Mouse (Mus musculus) MEL (cell line): ENCODE measurements around the gene Orai1. TPM values are rescaled to one million over a fixed set of nuclear protein-coding genes. Genes with fewer than 3 reads are reported as not detected.

Experiments
- DNase-seq: peaks from one replicate; pipeline ENCODE4 v3.0.0; 2011; ENCODE audit warnings: low read depth, low spot score
- H3K27ac ChIP-seq: 2 replicates; pipeline ENCODE4 v1.5.1; 2012; ENCODE audit warnings: low read depth, mild to moderate bottlenecking, control low read depth, low read length, moderate library complexity; ENCODE audit not compliant: control insufficient read depth
- H3K27me3 ChIP-seq, 2 experiments: fragments of 150-350 bp in 1 of 2; sonication (generic) in 1 of 2; 2 replicates each; pipeline ENCODE4 v1.6.1; 2012; ENCODE audit warnings: low read length in 2 of 2, mild to moderate bottlenecking in 2 of 2, improper control_type of control experiment in 1 of 2, moderate library complexity in 1 of 2; ENCODE audit not compliant: insufficient read depth in 2 of 2, control insufficient read depth in 1 of 2
- H3K36me3 ChIP-seq, 2 experiments: 2 replicates each; pipeline ENCODE4 v1.6.1; 2012 to 2014; ENCODE audit warnings: low read length in 2 of 2, improper control_type of control experiment in 1 of 2, inconsistent platforms in 1 of 2, mild to moderate bottlenecking in 1 of 2; ENCODE audit not compliant: insufficient read depth in 2 of 2, control insufficient read depth in 1 of 2
- H3K4me1 ChIP-seq, 2 experiments: fragments of 150-350 bp in 1 of 2; sonication (generic) in 1 of 2; 2 replicates each; pipeline ENCODE4 v1.6.1; 2012; ENCODE audit warnings: low read length in 2 of 2, improper control_type of control experiment in 1 of 2, mild to moderate bottlenecking in 1 of 2; ENCODE audit not compliant: insufficient read depth in 2 of 2, control insufficient read depth in 1 of 2
- H3K4me3 ChIP-seq, 2 experiments: fragments of 150-350 bp in 1 of 2; sonication (generic) in 1 of 2; 2 replicates each; pipeline ENCODE4 v1.5.1; 2012; ENCODE audit warnings: low read depth in 2 of 2, low read length in 2 of 2, mild to moderate bottlenecking in 2 of 2, moderate library complexity in 2 of 2, control low read depth in 1 of 2, improper control_type of control experiment in 1 of 2; ENCODE audit not compliant: control insufficient read depth in 1 of 2, insufficient read depth in 1 of 2
- H3K79me2 ChIP-seq: 2 replicates; pipeline ENCODE4 v1.6.1; 2012; ENCODE audit warnings: mild to moderate bottlenecking, low read length, moderate library complexity; ENCODE audit not compliant: control insufficient read depth, poor library complexity, insufficient read depth
- H3K9ac ChIP-seq: 2 replicates; pipeline ENCODE4 v1.6.1; 2012; ENCODE audit warnings: low read depth, mild to moderate bottlenecking, control low read depth, low read length, moderate library complexity; ENCODE audit not compliant: control insufficient read depth, poor library complexity, severe bottlenecking
- H3K9me3 ChIP-seq: fragments of 150-350 bp; sonication (generic); replicated peaks from 2 replicates; pipeline ENCODE4 v1.6.1; 2012; ENCODE audit warnings: mild to moderate bottlenecking, low read length, improper control_type of control experiment, moderate library complexity; ENCODE audit not compliant: insufficient read depth
- CHD1 ChIP-seq: IDR thresholded peaks from 2 replicates; pipeline ENCODE4 v1.6.1; 2012; ENCODE audit warnings: low read depth, mild to moderate bottlenecking, inconsistent platforms, low read length, improper control_type of control experiment
- CHD2 ChIP-seq: IDR thresholded peaks from 2 replicates; pipeline ENCODE4 v1.6.1; 2011; ENCODE audit warnings: low read length, improper control_type of control experiment
- CTCF ChIP-seq, 3 experiments: IDR thresholded peaks in 2 of 3; conservative IDR thresholded peaks in 1 of 3; 2 replicates each; pipeline ENCODE4 v1.5.1; 2011 to 2012; ENCODE audit warnings: low read length in 3 of 3, low read depth in 2 of 3, mild to moderate bottlenecking in 2 of 3, improper control_type of control experiment in 1 of 3, inconsistent platforms in 1 of 3, mixed read lengths in 1 of 3, moderate library complexity in 1 of 3; ENCODE audit not compliant: control insufficient read depth in 1 of 3, insufficient read depth in 1 of 3, poor library complexity in 1 of 3, severe bottlenecking in 1 of 3
- E2F4 ChIP-seq: IDR thresholded peaks from 2 replicates; pipeline ENCODE4 v1.6.1; 2011; ENCODE audit warnings: low read depth, low read length, improper control_type of control experiment, borderline replicate concordance
- ELF1 ChIP-seq: IDR thresholded peaks from 2 replicates; pipeline ENCODE4 v1.6.1; 2014; ENCODE audit warnings: low read depth, mild to moderate bottlenecking, inconsistent platforms, low read length, improper control_type of control experiment, moderate library complexity
- EP300 ChIP-seq, 2 experiments: IDR thresholded peaks; 2 replicates each; pipeline ENCODE4 v1.6.1; 2011; ENCODE audit warnings: improper control_type of control experiment in 2 of 2, low read length in 2 of 2, low read depth in 1 of 2, mild to moderate bottlenecking in 1 of 2
- GATA1 ChIP-seq: IDR thresholded peaks from 2 replicates; pipeline ENCODE4 v1.6.1; 2011; ENCODE audit warnings: low read depth, low read length, improper control_type of control experiment
- KAT2A ChIP-seq: conservative IDR thresholded peaks from 2 replicates; pipeline ENCODE4 v1.6.1; 2012; ENCODE audit warnings: low read depth, low read length, improper control_type of control experiment, inconsistent platforms
- MAFK ChIP-seq: IDR thresholded peaks from 2 replicates; pipeline ENCODE4 v1.6.1; 2011; ENCODE audit warnings: low read depth, mild to moderate bottlenecking, low read length, improper control_type of control experiment, borderline replicate concordance
- MAX ChIP-seq: IDR thresholded peaks from 2 replicates; pipeline ENCODE4 v1.6.1; 2011; ENCODE audit warnings: low read length, improper control_type of control experiment
- MEF2A ChIP-seq: IDR thresholded peaks from 2 replicates; pipeline ENCODE4 v1.6.1; 2014; ENCODE audit warnings: low read depth, mild to moderate bottlenecking, inconsistent platforms, low read length, improper control_type of control experiment; ENCODE audit not compliant: poor library complexity, insufficient replicate concordance, severe bottlenecking; ENCODE audit errors: extremely low read depth
- MYB ChIP-seq: IDR thresholded peaks from 2 replicates; pipeline ENCODE4 v1.6.1; 2011; ENCODE audit warnings: mild to moderate bottlenecking, low read depth, low read length, improper control_type of control experiment
- MYC ChIP-seq: IDR thresholded peaks from 2 replicates; pipeline ENCODE4 v1.6.1; 2011; ENCODE audit warnings: low read depth, mild to moderate bottlenecking, low read length, improper control_type of control experiment, moderate library complexity
- NELFE ChIP-seq: IDR thresholded peaks from 2 replicates; pipeline ENCODE4 v1.6.1; 2011; ENCODE audit warnings: low read depth, low read length, improper control_type of control experiment
- NRF1 ChIP-seq: IDR thresholded peaks from 2 replicates; pipeline ENCODE4 v1.6.1; 2014; ENCODE audit warnings: low read depth, mild to moderate bottlenecking, inconsistent platforms, low read length, improper control_type of control experiment, moderate library complexity; ENCODE audit not compliant: poor library complexity, insufficient read depth, severe bottlenecking
- RAD21 ChIP-seq: IDR thresholded peaks from 2 replicates; pipeline ENCODE4 v1.6.1; 2011; ENCODE audit warnings: mild to moderate bottlenecking, low read depth, low read length, improper control_type of control experiment
- RCOR1 ChIP-seq: IDR thresholded peaks from 2 replicates; pipeline ENCODE4 v1.6.1; 2012; ENCODE audit warnings: low read depth, mild to moderate bottlenecking, inconsistent platforms, low read length, improper control_type of control experiment
- SIN3A ChIP-seq: IDR thresholded peaks from 2 replicates; pipeline ENCODE4 v1.6.1; 2012; ENCODE audit warnings: low read length, improper control_type of control experiment, inconsistent platforms
- TAL1 ChIP-seq: IDR thresholded peaks from 2 replicates; pipeline ENCODE4 v1.6.1; 2012; ENCODE audit warnings: mild to moderate bottlenecking, inconsistent platforms, low read length, moderate library complexity, mixed read lengths
- TBP ChIP-seq: IDR thresholded peaks from 2 replicates; pipeline ENCODE4 v1.8.0; 2011; ENCODE audit warnings: low read depth, low read length, improper control_type of control experiment
- USF2 ChIP-seq, 2 experiments: IDR thresholded peaks; 2 replicates each; pipeline ENCODE4 v1.6.1; 2011 to 2012; ENCODE audit warnings: improper control_type of control experiment in 2 of 2, low read length in 2 of 2, borderline replicate concordance in 1 of 2, inconsistent platforms in 1 of 2, low read depth in 1 of 2, mild to moderate bottlenecking in 1 of 2; ENCODE audit not compliant: insufficient read depth in 1 of 2
- ZMIZ1 ChIP-seq: IDR thresholded peaks from 2 replicates; pipeline ENCODE4 v1.6.1; 2012; ENCODE audit warnings: low read depth, mild to moderate bottlenecking, inconsistent platforms, low read length, improper control_type of control experiment, moderate library complexity
- polyA plus RNA-seq, 2 experiments: library from polyadenylated mRNA; stranded (reverse) in 1 of 2; unstranded in 1 of 2; fragments of >175 nt in 1 of 2; fragments of >200 nt in 1 of 2; gene quantifications; 2 replicates each; pipeline versions ENCODE4 v1.2.1 to v1.2.4; 2012; ENCODE audit warnings: low replicate concordance in 2 of 2, low read depth in 1 of 2; ENCODE audit not compliant: insufficient read length in 2 of 2, insufficient read depth in 1 of 2, missing spikeins in 1 of 2
- total RNA-seq: library from RNA; depleted of rRNA; stranded (reverse); fragments of 300-350 nt; gene quantifications from 2 replicates; pipeline ENCODE4 v1.2.3, GENCODE M21; 2012

Orai1 gene
- total and polyA plus RNA-seq, 3 experiments, result 4.7 to 13.3 TPM; not detected in 1

GRCm38 (mm10) chr5:123019336-123020016 is 4.6 kb downstream of the Orai1 start:
- H3K27ac ChIP-seq, result no peak overlapping the region
- peaks cover 0 to 6% of the 10 kb centered on the region in 2 experiments; a peak in 2 of 4 replicates for H3K4me1 ChIP-seq
- peaks cover 6% of the 10 kb centered on the region for H3K79me2 ChIP-seq

GRCm38 (mm10) chr5:123020426-123020825 is 5.6 kb downstream of the Orai1 start:
- Histone ChIP-seq H3K9me3 (no peaks in the 10 kb centered on the region), H3K36me3 (peaks cover 0 to 10% of the 10 kb centered on the region in 2 experiments; a peak in 2 of 4 replicates), H3K9ac (no peak overlapping the region), H3K27ac (no peak overlapping the region), H3K4me1 (peaks cover 0 to 11% of the 10 kb centered on the region in 2 experiments; a peak in 2 of 4 replicates), H3K4me3 (no peak overlapping the region), H3K79me2 (peaks cover 3% of the 10 kb centered on the region), H3K27me3 (no peaks in the 10 kb centered on the region)
- DNase-seq, result no peak
- TF ChIP-seq SIN3A, result no peak
- TF ChIP-seq RCOR1, result no peak
- TF ChIP-seq MYC, result no peak
- TF ChIP-seq CHD2, result no peak
- TF ChIP-seq ELF1, result no peak
- TF ChIP-seq RAD21, result no peak
- TF ChIP-seq E2F4, result no peak
- TF ChIP-seq NELFE, result no peak
- no peak for TF ChIP-seq MAX
- no peak for TF ChIP-seq CHD1
- no peak for TF ChIP-seq ZMIZ1
- no peak for TF ChIP-seq CTCF (IDR thresholded peaks at IDR 0.05 in 2 of 3, conservative IDR thresholded peaks at IDR 0.05 in 1 of 3; ENCODE audit: control insufficient read depth in 1 of 3, insufficient read depth in 1 of 3, low read depth in 2 of 3, low read length in 3 of 3, poor library complexity in 1 of 3, severe bottlenecking in 1 of 3)
- TF ChIP-seq MEF2A, result no peak
- no peak for TF ChIP-seq EP300 (IDR thresholded peaks at IDR 0.05; ENCODE audit: low read depth in 1 of 2, low read length in 2 of 2)
- no peak for TF ChIP-seq MYB
- no peak for TF ChIP-seq USF2 (IDR thresholded peaks at IDR 0.05; ENCODE audit: borderline replicate concordance in 1 of 2, insufficient read depth in 1 of 2, low read depth in 1 of 2, low read length in 2 of 2)
- TF ChIP-seq TAL1, result no peak

More at GRCm38 (mm10) chr5:123019336-123020016, 4.6 kb downstream of the Orai1 start:
- H3K27me3 ChIP-seq, result no peaks in the 10 kb centered on the region
- no peak for TF ChIP-seq TBP
- TF ChIP-seq RAD21, result no peak
- no peak for TF ChIP-seq KAT2A
- no peak for TF ChIP-seq CHD1
- no peak for TF ChIP-seq CHD2
- TF ChIP-seq NRF1, result no peak
- TF ChIP-seq MEF2A, result no peak
- TF ChIP-seq MAFK, result no peak
- TF ChIP-seq GATA1, result no peak
- peaks cover 0 to 6% of the 10 kb centered on the region in 2 experiments; a peak in 2 of 4 replicates for H3K36me3 ChIP-seq
- no peak overlapping the region for H3K9ac ChIP-seq
- H3K4me3 ChIP-seq, result no peak overlapping the region
- no peak for DNase-seq
- H3K9me3 ChIP-seq, result no peaks in the 10 kb centered on the region
